Mouse (Mus musculus) kidney, postnatal 10 days (tissue): ENCODE data around the gene Hoxd10.

Source experiments
- DNase-seq: peaks from one replicate; pipeline ENCODE4 v3.0.0; 2021; ENCODE audit warnings: mixed read lengths

Gene Hoxd10

GRCm38 (mm10) chr2:74711721-74712621, 20.2 kb downstream of the Hoxd10 start, which contains the start of the genes Hoxd3 and Hoxd4:
Gene Hoxd3, plus strand, starts transcription at chr2:74711927.
Gene Hoxd4, plus strand, starts transcription at chr2:74711929.
- peak; percentile 83 for DNase-seq

- DNase-seq: peak; percentile 33
Measured at GRCm38 (mm10) chr2:74713239-74714150, 21.8 kb downstream of the Hoxd10 start.

DNA sequence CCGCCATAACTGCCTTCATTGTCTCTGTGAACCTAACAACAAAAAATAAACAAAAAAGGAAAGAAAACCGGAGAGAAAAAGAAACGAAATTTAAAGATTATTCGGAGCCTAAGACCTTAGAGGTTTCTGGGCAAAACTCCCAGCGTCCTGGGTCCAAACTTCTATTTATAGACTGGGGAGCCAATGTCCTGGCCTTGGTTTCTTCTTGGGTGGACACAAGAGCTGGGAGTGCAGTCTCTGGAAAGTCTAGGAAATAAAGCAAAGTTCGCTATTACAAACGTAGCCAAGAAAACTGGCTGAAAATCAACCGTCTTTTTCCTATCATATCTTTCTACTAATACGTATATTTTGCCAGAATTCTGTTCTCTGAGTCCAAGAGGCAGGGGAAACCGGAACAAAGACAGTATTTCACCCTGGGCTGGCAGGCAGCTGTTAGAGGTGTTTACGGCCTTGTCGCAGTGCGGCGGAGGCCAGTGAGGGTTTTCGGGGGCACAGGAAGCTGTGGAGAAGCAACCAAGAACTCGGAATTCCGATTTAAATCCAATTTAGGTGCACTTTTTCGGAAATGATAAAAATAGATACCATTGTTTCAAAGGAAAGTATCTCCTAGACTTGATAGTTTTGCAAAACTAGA, 22.5 kb downstream of the Hoxd10 start:
- DNase-seq: peak; percentile 56

GRCm38 (mm10) chr2:74714881-74715280, 23.2 kb downstream of the Hoxd10 start:
- peak; percentile 79 for DNase-seq

GRCm38 (mm10) chr2:74715504-74716241, 23.9 kb downstream of the Hoxd10 start:
- DNase-seq: peak; percentile 98

DNA sequence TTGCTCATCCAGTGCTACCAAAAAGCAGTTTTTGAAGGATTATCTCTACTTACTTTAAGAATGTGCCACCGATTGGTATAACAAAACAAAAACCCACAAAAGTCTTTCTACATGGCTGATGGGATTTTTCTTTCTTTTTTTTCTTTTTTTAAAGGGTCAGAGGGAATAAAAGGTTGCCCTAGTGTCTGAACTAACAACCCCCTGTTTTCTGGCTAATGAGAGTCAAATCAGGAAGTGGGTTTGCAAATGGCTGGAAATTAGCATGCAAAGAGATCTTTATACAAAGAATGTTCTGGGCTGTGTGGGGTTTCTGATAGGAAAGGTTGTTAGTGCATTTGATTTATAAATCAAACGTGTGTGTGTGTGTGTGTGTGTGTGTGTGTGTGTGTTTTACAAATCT, 28.7 kb downstream of the Hoxd10 start:
- no peak for DNase-seq

GRCm38 (mm10) chr2:74720955-74721491, 29.3 kb downstream of the Hoxd10 start:
- DNase-seq: no peak

- peak; percentile 65 for DNase-seq
Measured at GRCm38 (mm10) chr2:74721882-74722281, 30.2 kb downstream of the Hoxd10 start.

DNA sequence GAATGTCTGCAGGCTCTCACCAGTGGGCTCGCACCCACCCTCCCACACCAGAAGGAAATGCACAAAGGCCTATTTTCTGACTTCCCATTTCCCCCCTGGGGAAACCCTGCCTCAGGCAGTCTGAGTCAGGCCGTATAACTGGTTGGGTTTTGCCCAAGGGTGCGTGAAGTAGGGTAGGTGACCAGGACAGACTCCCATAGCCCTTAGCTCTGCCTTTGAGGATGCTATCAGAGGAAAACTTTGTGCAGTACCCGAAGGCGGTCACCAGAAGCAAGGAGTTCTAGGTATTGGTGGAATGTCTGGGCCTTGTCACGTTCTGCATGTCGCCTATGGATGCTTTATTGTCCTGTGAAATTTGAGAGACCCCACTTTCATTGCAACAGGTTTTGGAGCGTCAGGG, 31.2 kb downstream of the Hoxd10 start:
- no peak for DNase-seq

- peak; percentile 80 for DNase-seq
Measured at GRCm38 (mm10) chr2:74724244-74725015, 32.7 kb downstream of the Hoxd10 start.

DNA sequence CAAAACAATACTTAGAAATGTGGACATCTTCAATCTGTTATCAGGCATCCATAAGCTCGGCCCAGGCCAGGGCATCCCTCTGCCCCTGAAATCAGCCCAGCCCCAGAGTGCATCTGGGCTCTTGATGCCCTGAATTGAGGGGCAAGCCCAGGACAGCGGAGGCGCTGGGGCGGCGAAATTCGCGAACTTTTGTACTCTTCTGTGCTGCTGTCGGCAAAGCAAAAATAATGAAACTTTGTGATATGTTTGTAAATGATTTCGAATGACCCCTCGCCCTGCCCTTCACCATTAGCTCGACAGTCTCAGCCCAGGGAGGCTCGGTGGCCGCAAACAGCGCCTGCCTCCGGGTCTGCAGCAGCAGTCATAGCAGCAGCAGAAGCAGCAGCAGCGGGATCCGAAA, 33.4 kb downstream of the Hoxd10 start:
- peak; percentile 27 for DNase-seq

- no peak for DNase-seq
Measured at GRCm38 (mm10) chr2:74726551-74726950, 34.8 kb downstream of the Hoxd10 start, which contains the start of gene Gm28230. Gene Gm28230, plus strand, starts transcription at chr2:74726728.

- no peak for DNase-seq
Measured at GRCm38 (mm10) chr2:74726973-74727639, 35.4 kb downstream of the Hoxd10 start.

GRCm38 (mm10) chr2:74727640-74728302, 36.0 kb downstream of the Hoxd10 start:
- no peak for DNase-seq

GRCm38 (mm10) chr2:74728303-74728680, 36.6 kb downstream of the Hoxd10 start:
- no peak for DNase-seq

- no peak for DNase-seq
Measured at GRCm38 (mm10) chr2:74730331-74730730, 38.6 kb downstream of the Hoxd10 start.

- no peak for DNase-seq
Measured at GRCm38 (mm10) chr2:74731055-74731454, 39.3 kb downstream of the Hoxd10 start.

- DNase-seq: no peak
Measured at GRCm38 (mm10) chr2:74731799-74732512, 40.2 kb downstream of the Hoxd10 start.
